Mouse (Mus musculus) forebrain, embryonic 14.5 days (tissue): Measurements from ENCODE around the gene Foxr1. TPM values are rescaled to one million over a fixed set of nuclear protein-coding genes. Genes with fewer than 3 reads are reported as not detected.

ENCODE experiments used
- ATAC-seq: fragments of 200-750 bp; cut with Nextera tagmentation; 2 replicates; pipeline ENCODE4 v1.8.0; 2017; ENCODE audit warnings: mild to moderate bottlenecking, moderate library complexity
- DNase-seq: peaks from one replicate; pipeline ENCODE4 v3.0.0-alpha.2; 2015; ENCODE audit warnings: low spot score
- H3K27ac ChIP-seq: fragments of 300-500 bp; sonication (generic); 2 replicates; pipeline ENCODE4 v1.5.1; 2014; ENCODE audit warnings: low read depth, mild to moderate bottlenecking, control low read depth, low read length, moderate library complexity
- H3K27me3 ChIP-seq: fragments of 300-500 bp; sonication (generic); replicated peaks from 2 replicates; pipeline ENCODE4 v1.6.1; 2014; ENCODE audit warnings: low read length, control low read depth, mixed read lengths; ENCODE audit not compliant: control insufficient read depth, insufficient read depth
- H3K36me3 ChIP-seq: fragments of 300-500 bp; sonication (generic); 2 replicates; pipeline ENCODE4 v1.6.1; 2014; ENCODE audit warnings: low read length, control low read depth; ENCODE audit not compliant: control insufficient read depth, insufficient read depth
- H3K4me1 ChIP-seq: fragments of 300-500 bp; sonication (generic); 2 replicates; pipeline ENCODE4 v1.6.1; 2014; ENCODE audit warnings: antibody characterized with exemption, low read length, control low read depth; ENCODE audit not compliant: control insufficient read depth, insufficient read depth
- H3K4me2 ChIP-seq: fragments of 300-500 bp; sonication (generic); 2 replicates; pipeline ENCODE4 v1.6.1; 2014; ENCODE audit warnings: mild to moderate bottlenecking, control low read depth, low read length
- H3K4me3 ChIP-seq: fragments of 300-500 bp; sonication (generic); 2 replicates; pipeline ENCODE4 v1.5.1; 2014; ENCODE audit warnings: low read depth, low read length, control low read depth
- H3K9ac ChIP-seq: fragments of 300-500 bp; sonication (generic); 2 replicates; pipeline ENCODE4 v1.6.1; 2014; ENCODE audit warnings: mild to moderate bottlenecking, low read length, control low read depth, moderate library complexity
- H3K9me3 ChIP-seq: fragments of 300-500 bp; sonication (generic); replicated peaks from 2 replicates; pipeline ENCODE4 v1.6.1; 2016; ENCODE audit warnings: low read length, control low read depth, mixed read lengths; ENCODE audit not compliant: control insufficient read depth
- WGBS: fragments of 180-500 bp; shearing (Covaris S2); extraction: QIAGEN DNeasy Blood & Tissue Kit; methylation state at CpG from one replicate; pipeline ENCODE4 v1.1.7; 2014; 5-methylcytosine and 5-hydroxymethylcytosine counted together
- polyA plus RNA-seq: library from polyadenylated mRNA; unstranded; fragments of >200 nt; fragmentation: Nextera tagmentation; extraction: Ambion mirVana; gene quantifications from 2 replicates; pipeline ENCODE4 v1.2.1, GENCODE M21; 2014

Gene Foxr1
- polyA plus RNA-seq, 1 experiment from 2014 or later: not detected

DNA sequence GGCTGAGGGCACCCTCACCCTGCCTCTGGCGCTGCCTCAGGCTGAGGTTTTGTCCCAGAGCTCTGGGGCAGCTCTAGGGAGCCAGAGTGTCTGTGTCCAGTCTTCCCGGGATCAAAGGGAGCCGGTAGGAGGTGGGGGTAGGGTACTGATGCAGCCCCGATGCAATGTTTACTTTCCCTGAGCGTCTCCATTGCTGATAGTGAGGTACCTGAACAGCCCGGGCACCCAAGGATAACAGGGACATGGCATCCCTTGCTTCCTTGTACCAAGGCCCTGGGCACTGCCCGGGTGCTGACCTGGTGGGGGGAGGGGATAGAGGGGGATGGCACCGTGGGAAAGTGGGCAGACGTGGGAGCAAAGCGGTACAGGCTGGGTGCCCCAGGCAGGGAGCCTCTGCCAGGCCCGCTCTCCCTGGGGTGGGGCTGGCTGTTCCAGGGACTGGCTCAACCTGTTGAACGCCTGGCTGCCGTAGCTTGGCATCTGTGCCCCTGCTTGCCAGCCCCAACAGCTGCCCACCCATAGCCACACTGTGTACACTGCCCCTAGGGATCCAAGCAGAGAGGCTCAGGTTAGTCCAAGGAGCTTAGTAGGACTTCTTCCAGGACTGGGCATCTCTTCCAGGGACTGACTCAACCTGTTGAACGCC is 44.7 kb upstream of the Foxr1 start:
- peak overlapping the region; percentile 99 for H3K4me3 ChIP-seq
- WGBS: 20% methylated on average over 14 of the region's 14 CpGs
- no peaks in the 10 kb centered on the region for H3K27me3 ChIP-seq
- no peak overlapping the region; the same call in 1 of the 2 replicates for H3K27ac ChIP-seq
- peak overlapping the region; percentile 95 for H3K4me2 ChIP-seq
- H3K36me3 ChIP-seq: no peaks in the 10 kb centered on the region
- DNase-seq (no peak), ATAC-seq (no peak)
- H3K4me1 ChIP-seq: peaks cover 72% of the 10 kb centered on the region
- no peaks in the 10 kb centered on the region for H3K9me3 ChIP-seq
- peak overlapping the region; percentile 90 for H3K9ac ChIP-seq

DNA sequence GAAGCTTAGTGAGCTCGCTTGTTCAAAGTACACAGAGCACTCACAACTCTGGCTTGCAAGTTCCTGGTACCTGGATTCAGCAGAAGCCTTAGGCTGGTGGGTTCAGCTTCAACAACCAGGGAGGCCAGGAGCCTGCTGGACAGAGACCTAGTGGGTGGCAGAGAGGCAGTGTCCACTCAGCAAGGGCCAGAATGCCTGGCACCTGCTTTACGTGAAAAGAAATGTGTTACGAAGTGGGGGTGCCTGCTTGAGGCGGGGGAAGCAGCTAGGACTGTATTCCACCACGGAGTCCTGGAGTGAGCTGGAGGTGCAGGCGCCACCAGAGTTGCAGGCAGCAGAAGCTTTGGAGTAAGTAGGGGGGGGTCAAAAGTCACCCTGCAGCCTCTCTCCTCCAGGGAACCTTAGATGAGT is 44.2 kb upstream of the Foxr1 start:
- Histone ChIP-seq H3K4me3 (peak overlapping the region; percentile 99), H3K4me2 (peak overlapping the region; percentile 95), H3K27me3 (no peaks in the 10 kb centered on the region), H3K36me3 (no peaks in the 10 kb centered on the region), H3K4me1 (peaks cover 68% of the 10 kb centered on the region), H3K9ac (peak overlapping the region; percentile 90), H3K27ac (no peak overlapping the region; the same call in 1 of the 2 replicates), H3K9me3 (no peaks in the 10 kb centered on the region)
- no peak for DNase-seq
- 35% methylated on average over 6 of the region's 6 CpGs for WGBS
- no peak for ATAC-seq

DNA sequence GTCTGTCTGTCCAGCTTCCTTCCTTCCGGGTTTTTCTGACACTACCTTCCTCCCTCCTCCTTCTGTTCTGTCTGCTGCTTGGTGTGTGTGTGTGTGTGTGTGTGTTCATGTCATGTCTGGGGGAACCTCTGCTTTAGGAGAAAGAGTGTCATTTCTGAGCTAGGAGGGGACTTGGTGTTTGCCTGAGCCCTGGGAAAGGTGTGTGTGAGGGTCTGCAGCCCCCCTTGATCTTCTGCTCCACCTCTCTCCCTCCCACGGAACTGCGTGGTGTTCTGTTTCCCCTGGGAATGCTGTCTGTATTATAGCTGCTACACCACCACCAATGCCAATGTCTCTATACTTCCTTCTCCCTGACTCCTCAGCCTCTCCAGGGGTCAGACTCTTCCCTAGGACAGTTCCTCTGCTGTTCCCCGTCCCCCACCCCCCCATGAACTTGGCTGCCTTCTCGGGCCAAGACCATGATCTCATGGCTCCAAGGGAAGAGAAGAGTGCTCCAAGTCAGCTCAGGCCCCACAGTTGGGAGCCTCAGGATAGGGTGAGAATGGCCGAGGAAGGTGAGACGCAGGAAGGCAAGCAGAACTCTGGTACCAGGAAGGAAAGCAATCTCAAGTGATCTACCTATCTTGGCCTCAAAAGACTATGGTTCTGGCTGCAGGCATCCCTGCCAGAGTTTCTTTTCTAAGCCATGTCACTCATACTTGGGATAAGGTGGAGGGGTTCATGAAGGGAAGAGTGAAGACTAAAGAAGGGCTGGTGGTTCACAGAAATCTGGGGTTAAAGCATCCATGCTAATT is 43.6 kb upstream of the Foxr1 start:
- ATAC-seq (no peak), DNase-seq (no peak)
- Histone ChIP-seq H3K27me3 (no peaks in the 10 kb centered on the region), H3K4me3 (peak overlapping the region; percentile 99), H3K36me3 (no peaks in the 10 kb centered on the region), H3K9me3 (no peaks in the 10 kb centered on the region), H3K27ac (no peak overlapping the region), H3K9ac (peak overlapping the region; percentile 90), H3K4me2 (peak overlapping the region; percentile 95), H3K4me1 (peaks cover 65% of the 10 kb centered on the region)
- 21% methylated on average over 7 of the region's 7 CpGs for WGBS

DNA sequence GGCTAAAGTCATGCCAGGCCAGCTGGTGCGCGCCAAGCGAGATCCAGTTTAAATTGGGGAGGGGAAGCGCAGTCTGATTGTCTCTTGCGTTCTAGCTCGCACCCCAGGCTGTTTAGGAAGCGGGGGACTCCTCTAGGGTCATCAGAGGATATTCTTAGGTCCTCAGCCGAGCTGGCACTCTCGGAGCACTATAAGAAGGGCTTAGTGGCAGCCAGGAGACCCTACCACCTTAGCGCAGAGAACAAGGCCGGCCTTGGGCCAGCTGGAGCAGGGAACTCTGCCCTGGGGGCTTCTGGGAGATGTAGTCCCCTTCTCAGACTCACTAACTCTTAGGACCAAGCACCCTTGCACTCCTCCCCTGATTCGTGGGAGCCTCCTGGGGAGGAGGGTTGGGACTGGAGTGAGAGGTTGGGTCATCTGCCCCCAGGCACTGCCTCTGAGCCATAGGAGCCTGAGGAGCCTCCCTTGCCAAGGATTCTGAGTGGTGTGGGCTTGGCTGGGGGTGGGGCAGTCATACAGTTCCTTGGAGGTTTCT is 42.6 kb upstream of the Foxr1 start:
- no peaks in the 10 kb centered on the region for H3K36me3 ChIP-seq
- peak; percentile 83 for DNase-seq
- peak overlapping the region; percentile 99 for H3K4me3 ChIP-seq
- peak overlapping the region; percentile 97 for H3K27ac ChIP-seq
- 0% methylated on average over 12 of the region's 12 CpGs for WGBS
- H3K9ac ChIP-seq: peak overlapping the region; percentile 90
- ATAC-seq: peak; percentile 22
- H3K27me3 ChIP-seq: no peaks in the 10 kb centered on the region
- H3K9me3 ChIP-seq: no peaks in the 10 kb centered on the region
- peaks cover 56% of the 10 kb centered on the region for H3K4me1 ChIP-seq
- H3K4me2 ChIP-seq: peak overlapping the region; percentile 95

DNA sequence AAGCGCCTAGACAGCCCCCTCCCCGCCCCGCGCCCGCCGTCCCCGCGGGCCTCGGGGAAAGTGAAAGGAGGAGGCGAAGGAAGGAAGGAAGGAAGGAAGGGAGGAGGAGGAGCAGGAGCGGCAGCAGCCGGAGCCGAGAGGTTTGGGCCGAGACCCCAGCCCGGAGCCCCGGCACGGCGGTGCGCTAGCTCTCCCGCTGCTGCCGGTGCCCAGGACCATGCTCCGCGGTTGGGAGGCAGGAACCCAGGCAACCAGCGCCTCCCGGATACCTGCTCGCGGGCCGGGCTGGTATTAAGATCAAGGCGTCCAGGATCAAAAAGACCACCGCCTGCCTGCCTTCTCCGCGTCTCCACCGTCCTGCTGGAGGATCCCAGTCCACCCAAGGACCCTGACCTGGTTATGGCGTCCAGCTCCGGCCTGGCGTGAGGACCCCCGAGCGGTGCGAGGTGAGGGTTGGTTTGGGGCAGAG is 42.1 kb upstream of the Foxr1 start:
- Histone ChIP-seq H3K4me2 (peak overlapping the region; percentile 95), H3K4me1 (peaks cover 51% of the 10 kb centered on the region), H3K27me3 (no peaks in the 10 kb centered on the region), H3K36me3 (no peaks in the 10 kb centered on the region), H3K9ac (peak overlapping the region; percentile 90), H3K4me3 (peak overlapping the region; percentile 99), H3K27ac (peak overlapping the region; percentile 97), H3K9me3 (no peaks in the 10 kb centered on the region)
- ATAC-seq (no peak), DNase-seq (no peak)
- 1% methylated on average over 34 of the region's 39 CpGs for WGBS

DNA sequence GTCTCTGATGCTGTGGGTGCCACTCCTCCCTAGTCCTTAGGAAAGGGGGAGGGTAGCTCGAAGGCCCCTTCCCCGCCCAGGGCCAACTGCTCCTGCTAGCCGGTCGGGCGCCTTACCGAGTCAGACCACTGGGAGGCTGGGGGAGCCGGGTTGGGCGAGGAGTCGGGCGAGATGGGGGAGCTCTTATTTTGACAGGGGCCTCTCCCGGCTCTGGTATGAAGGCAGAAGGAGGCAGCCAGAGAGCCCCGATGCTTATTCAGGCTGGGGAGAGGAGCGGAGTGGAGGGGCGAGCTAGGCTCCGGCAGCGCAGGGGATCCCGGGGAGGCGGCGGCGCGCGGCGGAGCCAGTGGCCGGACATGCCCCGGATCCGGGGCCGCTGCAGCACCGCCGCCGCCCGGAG is 41.6 kb upstream of the Foxr1 start, which contains the start of gene Bcl9l:
Gene Bcl9l, plus strand, starts transcription at position 274 of the 400 bp plus-strand sequence.
- H3K36me3 ChIP-seq: no peaks in the 10 kb centered on the region
- H3K9me3 ChIP-seq: no peaks in the 10 kb centered on the region
- DNase-seq: peak; percentile 97
- H3K9ac ChIP-seq: peak within 1 kb of the TSS; percentile 90
- H3K27me3 ChIP-seq: no peaks in the 10 kb centered on the region
- H3K4me1 ChIP-seq: peaks cover 47% of the 10 kb centered on the region
- under 1% methylated on average over 24 of the region's 31 CpGs for WGBS
- H3K4me2 ChIP-seq: peak within 1 kb of the TSS; percentile 95
- H3K4me3 ChIP-seq: peak within 1 kb of the TSS; percentile 99
- ATAC-seq: peak; percentile 73
- peak within 1 kb of the TSS; percentile 97 for H3K27ac ChIP-seq

DNA sequence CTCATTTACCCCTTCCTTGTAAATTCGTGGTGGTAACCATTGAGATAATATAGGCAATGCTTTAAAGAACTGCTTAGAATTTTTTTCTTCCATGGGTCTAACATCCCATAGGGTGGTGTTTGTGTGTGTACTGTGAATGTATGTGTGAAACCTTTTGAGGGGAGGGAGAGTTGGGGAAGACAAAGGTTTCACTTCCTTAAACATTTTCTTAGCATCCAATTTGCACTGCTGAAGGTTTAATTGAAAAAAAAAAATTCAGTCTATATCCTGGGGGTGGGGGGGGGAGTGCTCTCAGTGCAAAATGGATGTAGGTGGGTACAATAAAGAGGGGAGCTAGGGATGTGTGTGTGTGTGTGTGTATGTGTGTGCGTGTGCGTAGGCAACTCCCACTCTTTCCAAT is 41.2 kb upstream of the Foxr1 start:
- 4% methylated on average over 3 of the region's 3 CpGs for WGBS
- H3K27ac ChIP-seq: peak overlapping the region; percentile 97
- no peaks in the 10 kb centered on the region for H3K27me3 ChIP-seq
- H3K4me1 ChIP-seq: peaks cover 47% of the 10 kb centered on the region
- peak overlapping the region; percentile 95 for H3K4me2 ChIP-seq
- H3K9me3 ChIP-seq: no peaks in the 10 kb centered on the region
- DNase-seq: no peak
- peak overlapping the region; percentile 90; the same call in 1 of the 2 replicates for H3K9ac ChIP-seq
- no peaks in the 10 kb centered on the region for H3K36me3 ChIP-seq
- peak overlapping the region; percentile 99 for H3K4me3 ChIP-seq
- ATAC-seq: no peak

DNA sequence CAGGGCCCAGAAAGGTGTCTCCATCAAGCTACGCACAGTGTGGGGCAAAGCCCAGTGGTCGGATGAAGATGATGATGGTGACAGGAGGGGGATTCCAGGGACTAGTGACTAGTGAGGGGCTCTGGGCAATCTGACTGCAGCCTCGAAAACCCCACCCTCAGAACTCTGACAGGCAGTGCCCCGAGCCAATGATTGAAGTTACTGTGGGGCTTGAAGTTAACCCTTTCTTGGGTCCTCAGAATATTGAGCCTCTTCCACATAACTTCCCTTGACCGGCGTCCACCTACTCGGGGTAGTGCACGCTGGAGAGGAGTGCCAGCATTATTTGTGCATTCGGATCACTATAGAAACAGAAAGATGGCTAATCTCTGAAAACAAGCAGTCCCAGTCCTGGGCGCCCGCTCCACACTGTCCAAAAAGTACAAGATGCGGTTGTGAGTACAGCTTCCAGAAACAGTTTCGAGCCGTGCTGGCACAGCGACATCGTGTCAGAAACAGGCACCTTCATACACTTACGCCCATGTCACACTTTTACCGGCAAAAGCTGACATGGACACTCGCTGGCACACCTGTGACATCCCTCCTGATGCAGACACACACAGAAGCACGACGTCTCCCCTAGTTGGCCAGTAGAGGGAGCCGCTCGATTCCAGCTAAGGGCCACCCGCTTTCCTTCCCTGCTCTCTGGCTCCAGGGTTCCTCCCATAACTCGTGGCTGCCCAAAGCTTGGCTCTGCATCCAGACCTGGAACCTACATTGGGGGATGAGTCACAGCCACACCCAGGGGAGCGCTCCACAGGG is 38.9 kb upstream of the Foxr1 start:
- peak overlapping the region; percentile 81 for H3K4me3 ChIP-seq
- DNase-seq (peak; percentile 96), ATAC-seq (peak; percentile 56)
- H3K27ac ChIP-seq: peak overlapping the region; percentile 98
- H3K9me3 ChIP-seq: no peaks in the 10 kb centered on the region
- peak overlapping the region; percentile 87 for H3K9ac ChIP-seq
- no peaks in the 10 kb centered on the region for H3K36me3 ChIP-seq
- no peaks in the 10 kb centered on the region for H3K27me3 ChIP-seq
- H3K4me1 ChIP-seq: peaks cover 24% of the 10 kb centered on the region
- peak overlapping the region; percentile 99 for H3K4me2 ChIP-seq
- WGBS: under 1% methylated on average over 26 of the region's 26 CpGs
